Mouse (Mus musculus) C2C12 (cell line): ENCODE results near the gene Stum. TPM values are rescaled to one million over a fixed set of nuclear protein-coding genes. Genes with fewer than 3 reads are reported as not detected.

ENCODE experiments used
- H3K27me3 ChIP-seq: one replicate; pipeline ENCODE4 v1.6.1; 2011; ENCODE audit not compliant: control insufficient read depth, insufficient read depth, insufficient read length
- H3K36me3 ChIP-seq: one replicate; pipeline ENCODE4 v1.6.1; 2011; ENCODE audit not compliant: control insufficient read depth, insufficient read depth
- H3K4me3 ChIP-seq: one replicate; pipeline ENCODE4 v1.5.1; 2011; ENCODE audit warnings: mild to moderate bottlenecking, control low read depth; ENCODE audit not compliant: poor library complexity, insufficient read depth, severe bottlenecking
- H3K79me2 ChIP-seq: one replicate; pipeline ENCODE4 v1.6.1; 2011; ENCODE audit not compliant: control insufficient read depth, insufficient read depth
- H3K79me3 ChIP-seq: one replicate; pipeline ENCODE4 v1.6.1; 2011; ENCODE audit warnings: low read depth, control low read depth
- H3ac ChIP-seq: one replicate; pipeline ENCODE3; 2011; ENCODE audit warnings: low read depth; ENCODE audit not compliant: control insufficient read depth, insufficient read length
- CEBPB ChIP-seq: IDR thresholded peaks from one replicate; pipeline ENCODE4 v1.6.1; 2011; ENCODE audit warnings: low read depth, mild to moderate bottlenecking, control low read depth, moderate library complexity
- CTCF ChIP-seq: IDR thresholded peaks from one replicate; pipeline ENCODE4 v1.5.1; 2011; ENCODE audit not compliant: control insufficient read depth, insufficient read depth, insufficient read length
- FOSL1 ChIP-seq: IDR thresholded peaks from one replicate; pipeline ENCODE4 v1.8.0; 2011; ENCODE audit warnings: mild to moderate bottlenecking, low read length; ENCODE audit not compliant: poor library complexity, insufficient read depth, severe bottlenecking
- MAX ChIP-seq: IDR thresholded peaks from one replicate; pipeline ENCODE4 v1.6.1; 2011; ENCODE audit warnings: mild to moderate bottlenecking, control low read depth
- MYOD1 ChIP-seq: IDR thresholded peaks from one replicate; pipeline ENCODE4 v1.6.1; 2011; ENCODE audit warnings: low read depth; ENCODE audit not compliant: control insufficient read depth, insufficient read length
- MYOG ChIP-seq: IDR thresholded peaks from one replicate; pipeline ENCODE4 v1.6.1; 2011; ENCODE audit not compliant: control insufficient read depth, insufficient read length; ENCODE audit errors: extremely low read depth
- USF1 ChIP-seq: IDR thresholded peaks from one replicate; pipeline ENCODE4 v1.6.1; 2011; ENCODE audit warnings: low read depth, mild to moderate bottlenecking, control low read depth, moderate library complexity
- long read RNA-seq, 2 experiments: library from polyadenylated mRNA; unstranded; transcript quantifications; one replicate each; pipeline ENCODE4 v2.0.0; 2019 to 2020
- polyA plus RNA-seq: library from polyadenylated mRNA; unstranded; fragments of >200 nt; fragmentation: generic; extraction: Trizol; gene quantifications from one replicate; pipeline ENCODE4 v1.2.1, GENCODE M21; 2012; ENCODE audit warnings: missing spikeins

The Stum gene
- not detected for polyA plus RNA-seq
- long read RNA-seq, experiment 1: 0 reads
- long read RNA-seq, experiment 2: 0 reads

DNA sequence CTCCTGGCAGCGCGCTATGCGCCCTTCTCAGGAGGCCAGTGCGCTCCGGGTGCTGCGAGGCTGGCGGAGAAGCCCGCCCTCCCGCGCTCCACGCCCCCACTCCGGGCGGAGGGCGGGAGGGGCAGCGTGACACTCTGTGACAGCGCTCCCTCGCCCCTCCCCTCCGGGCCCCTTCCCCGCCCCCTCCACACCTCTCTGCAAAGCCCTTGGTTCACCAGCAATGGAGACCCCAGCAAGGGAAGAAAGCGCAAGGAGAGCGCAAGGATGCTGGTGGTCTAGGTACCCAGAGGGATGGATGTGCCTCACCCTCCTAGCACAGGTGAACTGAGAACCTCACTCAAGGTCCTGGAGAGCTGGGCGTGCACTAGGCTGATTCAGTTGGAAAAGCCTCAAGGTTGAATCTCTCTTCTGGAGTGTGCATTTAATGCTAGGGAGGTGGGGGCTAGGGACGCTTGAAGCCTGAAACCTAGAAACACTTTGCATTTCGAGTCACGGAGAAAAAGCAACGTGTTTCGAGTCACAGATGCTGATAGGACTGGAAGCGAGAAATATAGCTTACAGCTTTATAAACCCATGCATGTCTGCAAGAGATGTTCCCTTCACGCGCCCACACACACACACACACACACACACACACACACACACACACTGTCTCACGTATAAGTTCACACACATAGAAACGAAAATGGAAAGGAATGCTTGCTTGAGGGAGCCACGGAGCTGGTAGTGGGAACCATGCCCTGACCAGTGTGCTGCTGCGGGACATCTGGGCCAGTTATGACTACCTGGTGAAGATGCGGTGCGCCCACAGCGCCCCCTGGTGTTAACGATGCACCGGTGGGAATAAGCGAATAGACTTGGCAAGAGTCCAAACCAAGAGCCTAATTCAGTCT lies at the start of gene Stum:
Gene Stum (minus strand): TSS at position 106 of the 893 bp plus-strand sequence.
- peaks cover 47% of the 10 kb centered on the region for H3K27me3 ChIP-seq

DNA sequence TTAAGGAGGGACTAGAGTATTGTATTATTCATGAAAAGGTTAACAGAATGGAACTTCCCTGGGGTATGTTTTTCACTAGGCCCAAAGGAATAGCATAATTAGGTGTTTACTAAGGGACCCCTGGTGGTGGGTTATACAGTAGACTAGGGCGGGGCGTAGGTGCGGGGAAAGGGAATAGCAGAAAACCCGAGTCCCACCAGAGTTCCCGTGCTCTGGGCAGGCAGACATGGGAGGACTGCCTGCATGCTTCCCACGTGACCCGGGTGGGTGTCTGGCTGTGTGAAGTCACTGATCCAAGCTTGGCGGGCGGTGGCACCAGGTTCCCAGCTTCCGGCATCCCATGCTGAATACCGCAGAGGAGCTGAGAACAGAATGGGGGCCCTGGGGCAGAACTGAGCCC lies 49.4 kb upstream of the Stum start:
- Histone ChIP-seq H3K79me2 (no peaks in the 10 kb centered on the region), H3K27me3 (peaks cover 21% of the 10 kb centered on the region), H3K4me3 (no peak overlapping the region), H3K79me3 (no peaks in the 10 kb centered on the region), H3K36me3 (no peaks in the 10 kb centered on the region), H3ac (no peak overlapping the region)
- TF ChIP-seq FOSL1 (no peak), MYOG (no peak), CTCF (no peak), CEBPB (no peak), USF1 (no peak), MYOD1 (no peak), MAX (no peak)

More for the DNA sequence above, at the start of gene Stum:
- no peak within 1 kb of the TSS for H3ac ChIP-seq
- no peaks in the 10 kb centered on the region for H3K36me3 ChIP-seq
- no peaks in the 10 kb centered on the region for H3K79me3 ChIP-seq
- TF ChIP-seq USF1 (no peak), FOSL1 (no peak), CTCF (peak; percentile 55), CEBPB (no peak), MAX (no peak), MYOG (no peak), MYOD1 (no peak)
- H3K4me3 ChIP-seq: no peak within 1 kb of the TSS
- no peaks in the 10 kb centered on the region for H3K79me2 ChIP-seq

DNA sequence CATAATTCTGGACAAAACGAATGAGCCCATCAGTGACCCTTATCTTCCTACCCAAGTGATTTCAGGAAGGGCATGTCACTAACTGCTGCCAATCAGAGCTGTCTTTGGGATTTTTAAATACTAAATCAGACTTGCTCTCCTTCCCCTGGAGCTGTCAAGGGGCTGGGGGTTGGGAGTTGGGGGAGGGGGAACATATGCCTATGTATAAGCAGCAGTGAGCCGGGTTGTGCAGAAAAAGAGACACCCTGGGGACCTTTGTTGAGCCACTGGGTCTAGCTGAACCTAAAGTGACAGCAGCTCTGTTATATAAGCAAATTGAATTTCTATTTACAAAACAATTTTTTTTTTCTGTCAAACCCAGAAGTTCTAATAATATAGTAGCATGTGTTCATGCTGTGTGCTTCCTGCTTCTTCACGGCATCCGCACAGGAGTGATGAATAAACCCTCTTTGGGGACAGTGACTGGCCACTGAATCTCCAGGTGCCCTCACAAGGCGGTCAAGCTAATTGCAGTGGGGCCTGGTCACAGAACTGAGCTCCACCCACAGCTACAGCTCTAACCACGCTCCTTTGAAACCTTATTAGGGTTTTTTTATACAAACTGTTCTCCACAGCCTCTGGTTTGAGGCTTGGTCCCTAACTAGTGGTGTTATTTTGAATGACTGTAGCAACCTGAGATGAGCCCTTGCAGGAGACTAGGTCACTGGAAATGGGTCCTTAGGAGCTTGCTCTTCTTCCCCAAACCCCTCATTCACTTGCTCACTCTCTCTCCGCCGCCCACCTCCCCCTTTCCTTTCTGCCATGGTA lies 47.4 kb upstream of the Stum start:
- no peak overlapping the region for H3ac ChIP-seq
- TF ChIP-seq CTCF (no peak), MYOD1 (no peak), MYOG (no peak)
- H3K79me3 ChIP-seq: no peaks in the 10 kb centered on the region

DNA sequence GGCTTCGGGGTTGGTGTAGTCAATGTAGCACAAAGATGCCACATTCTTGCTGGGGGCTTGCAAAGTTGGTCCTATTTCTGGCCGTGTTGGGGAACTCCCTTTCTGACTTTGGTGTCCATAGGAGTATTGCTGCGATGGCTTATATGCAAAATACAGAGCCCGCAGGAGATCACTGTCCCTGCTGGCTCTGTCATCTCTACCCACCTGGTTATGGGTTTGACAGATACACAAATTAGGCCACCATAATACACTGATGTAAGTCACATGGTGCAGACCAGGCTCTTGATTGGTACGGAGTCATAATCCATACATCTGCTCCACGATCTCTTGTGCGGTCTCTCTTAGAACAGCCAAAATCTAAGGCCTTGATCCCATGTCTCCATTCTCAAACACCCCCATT lies 46.5 kb upstream of the Stum start:
- no peak for TF ChIP-seq MAX
- no peak for TF ChIP-seq MYOG
- Histone ChIP-seq H3K4me3 (no peak overlapping the region), H3K27me3 (peaks cover 18% of the 10 kb centered on the region), H3K36me3 (no peaks in the 10 kb centered on the region), H3K79me2 (no peaks in the 10 kb centered on the region), H3ac (no peak overlapping the region), H3K79me3 (no peaks in the 10 kb centered on the region)

More for the DNA sequence above, 47.4 kb upstream of the Stum start:
- Histone ChIP-seq H3K27me3 (peaks cover 18% of the 10 kb centered on the region), H3K36me3 (no peaks in the 10 kb centered on the region), H3K79me2 (no peaks in the 10 kb centered on the region), H3K4me3 (no peak overlapping the region)

DNA sequence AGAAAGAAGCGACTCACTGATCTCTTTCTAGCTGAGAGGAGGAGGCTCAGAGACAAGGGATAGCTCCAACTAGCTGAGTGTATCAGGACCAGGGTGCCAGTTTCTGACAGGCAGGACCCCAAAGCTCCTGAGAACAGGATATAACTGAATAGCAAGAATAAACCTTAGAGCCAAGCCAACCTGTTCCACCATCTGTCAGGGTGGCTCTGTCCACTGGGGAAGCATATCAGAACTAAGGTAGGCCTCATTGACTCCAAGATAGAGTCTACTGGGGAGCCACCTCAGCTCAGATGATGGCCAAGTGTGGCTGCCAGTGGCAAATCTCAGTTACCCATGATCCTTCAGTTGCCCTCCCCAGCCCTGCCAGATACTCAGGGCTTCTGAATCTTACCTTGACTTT lies 42.0 kb upstream of the Stum start:
- Histone ChIP-seq H3K36me3 (no peaks in the 10 kb centered on the region), H3ac (no peak overlapping the region), H3K79me2 (no peaks in the 10 kb centered on the region), H3K4me3 (no peak overlapping the region), H3K27me3 (peaks cover 31% of the 10 kb centered on the region), H3K79me3 (no peaks in the 10 kb centered on the region)
- TF ChIP-seq CEBPB (no peak), MAX (no peak), USF1 (no peak), MYOD1 (no peak), FOSL1 (no peak), CTCF (no peak), MYOG (no peak)

DNA sequence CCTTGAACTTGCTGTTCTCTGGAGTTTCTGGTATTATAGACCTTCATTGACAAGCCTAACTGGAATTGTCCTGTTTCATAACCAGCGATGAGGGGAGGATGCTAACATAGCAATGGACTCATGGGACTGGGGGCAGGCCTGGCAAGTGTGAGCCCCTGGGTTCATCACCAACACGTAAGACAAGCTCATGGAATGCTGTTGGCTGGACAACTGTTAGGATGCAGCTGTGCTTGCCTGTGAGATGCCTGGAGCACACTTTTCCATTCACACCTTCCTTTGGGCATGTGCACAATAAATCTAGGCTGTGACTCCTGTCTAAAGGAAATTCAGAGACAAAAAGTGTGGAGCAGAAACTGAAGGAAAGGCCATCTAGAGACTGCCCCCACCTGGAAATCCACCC lies 40.0 kb upstream of the Stum start:
- H3K36me3 ChIP-seq: no peaks in the 10 kb centered on the region
- peaks cover 37% of the 10 kb centered on the region for H3K27me3 ChIP-seq

More for the DNA sequence above, 40.0 kb upstream of the Stum start:
- no peaks in the 10 kb centered on the region for H3K79me3 ChIP-seq
- TF ChIP-seq CTCF: no peak
- TF ChIP-seq FOSL1: no peak
- no peak for TF ChIP-seq CEBPB
- H3K79me2 ChIP-seq: no peaks in the 10 kb centered on the region
- H3K4me3 ChIP-seq: no peak overlapping the region
- no peak overlapping the region for H3ac ChIP-seq
